Mouse (Mus musculus) c-Kit-negative CD71-positive TER-119-positive erythroid progenitor cells, embryonic 14.5 days (primary cell): ENCODE results near the gene Rhbdf2.
"Not testable (repeated sequence)": the region's sequence is repeated elsewhere in the genome, so short reads cannot be mapped to it uniquely, and the experiment has no call there.

Experiments
- DNase-seq: peaks from one replicate; pipeline ENCODE4 v3.0.0-alpha.2; 2013; ENCODE audit warnings: low read depth, low spot score

The Rhbdf2 gene

GRCm38 (mm10) chr11:116626299-116627071 is at the start of gene Rhbdf2:
Gene Rhbdf2, minus strand, starts transcription at chr11:116627019.
- DNase-seq: no peak

DNA sequence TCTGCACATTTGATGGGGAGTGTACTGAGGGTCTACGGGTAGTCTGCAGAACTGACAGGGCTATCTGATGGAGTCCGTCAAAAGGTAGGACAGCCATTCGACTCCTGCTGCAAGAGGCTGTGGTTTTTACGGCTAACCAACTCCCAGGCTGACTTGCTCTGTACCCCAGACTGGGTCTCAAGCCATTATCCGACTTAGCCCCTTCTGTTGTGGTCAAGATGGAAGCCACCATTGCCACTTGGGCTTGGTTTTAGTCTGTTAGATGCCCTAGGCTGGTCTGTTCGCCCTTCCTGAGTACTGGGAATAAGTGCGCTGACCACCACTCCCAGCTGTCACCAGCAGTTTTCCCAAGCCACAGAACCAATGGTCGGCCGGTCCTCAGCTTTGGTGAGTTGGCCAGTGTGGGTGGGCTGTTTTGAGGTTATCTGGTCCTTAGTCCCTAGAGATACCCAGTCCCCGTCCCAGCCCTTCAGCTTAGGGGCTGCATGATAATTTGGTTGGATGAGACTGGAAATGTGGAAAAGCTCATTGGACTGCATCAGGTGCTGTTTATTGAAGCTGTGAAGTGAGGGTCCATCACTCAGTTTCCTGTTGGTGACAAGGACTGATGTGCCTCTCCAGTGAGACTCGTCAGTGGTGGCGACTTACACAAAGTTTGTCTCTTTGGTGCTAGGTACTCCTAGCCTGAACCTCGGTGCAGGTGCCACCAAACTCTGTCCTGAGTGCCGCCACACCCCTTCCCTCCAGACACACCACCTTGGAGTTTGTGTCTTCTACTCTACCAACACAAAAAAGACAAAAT is 49.6 kb upstream of the Rhbdf2 start:
- DNase-seq: no peak

- DNase-seq: not testable (repeated sequence)
These were observed 48.6 kb upstream of the Rhbdf2 start for GRCm38 (mm10) chr11:116675429-116675828.

DNA sequence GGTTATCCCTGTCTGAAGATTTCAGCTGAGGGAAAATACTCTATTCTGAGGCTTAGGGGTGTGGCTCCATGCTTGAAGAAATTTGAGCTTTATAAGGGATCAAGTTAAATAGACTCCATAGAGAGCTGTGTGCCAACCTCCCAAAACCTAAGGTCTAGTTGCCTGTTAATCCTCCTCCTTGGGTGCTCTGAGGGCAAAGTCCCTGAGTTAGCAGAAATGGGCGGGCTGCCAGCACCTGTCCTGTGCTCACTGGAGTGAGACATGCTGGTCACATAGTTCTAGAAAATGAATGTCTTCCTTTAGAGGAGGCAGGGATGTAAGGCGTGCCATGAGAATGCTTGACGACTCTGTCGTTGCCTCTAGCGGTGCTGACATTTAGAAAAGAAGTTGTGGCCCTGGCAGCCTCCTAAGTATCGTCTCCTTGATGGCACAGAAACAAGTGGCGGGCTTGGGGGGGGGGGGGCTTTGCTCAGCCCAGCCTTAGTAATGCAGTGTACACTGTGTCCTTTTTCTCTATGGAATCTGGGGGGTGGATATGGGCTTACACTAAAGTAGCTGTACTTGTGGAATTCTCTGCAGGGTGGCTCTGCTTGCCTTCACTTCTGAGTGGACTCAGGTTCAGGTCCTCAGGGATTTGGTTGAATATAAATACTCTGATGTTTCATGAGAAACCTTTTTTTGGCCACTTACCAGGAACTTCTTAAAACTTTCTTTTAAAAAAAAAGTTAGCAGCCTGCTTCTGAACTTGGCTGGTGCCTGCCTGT is 48.0 kb upstream of the Rhbdf2 start:
- DNase-seq: no peak

DNA sequence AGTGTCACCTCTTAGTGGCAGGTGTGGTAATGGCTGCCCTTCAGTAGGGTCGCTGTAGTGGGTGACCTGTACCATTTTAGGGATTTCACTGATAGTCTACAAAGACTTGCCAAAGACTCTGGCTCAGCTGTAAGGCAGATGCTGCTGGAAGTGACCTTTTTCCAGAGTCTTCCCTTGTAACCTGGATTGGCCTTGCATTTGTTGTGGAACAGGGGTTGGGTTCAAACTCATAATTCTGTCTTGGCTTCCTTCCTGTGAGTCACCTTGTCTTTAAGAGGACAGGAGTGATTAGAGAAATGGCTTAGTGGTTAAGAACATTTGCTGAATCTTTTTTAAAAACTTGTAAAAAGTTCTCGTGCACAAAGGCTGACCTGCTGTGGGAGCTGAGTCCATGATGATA is 46.6 kb upstream of the Rhbdf2 start:
- no peak for DNase-seq

GRCm38 (mm10) chr11:116672595-116672994 is 45.8 kb upstream of the Rhbdf2 start:
- DNase-seq: peak; percentile 36

- peak; percentile 21 for DNase-seq
These were observed 45.1 kb upstream of the Rhbdf2 start for GRCm38 (mm10) chr11:116671845-116672434.

GRCm38 (mm10) chr11:116671112-116671844 is 44.5 kb upstream of the Rhbdf2 start:
- DNase-seq: peak; percentile 98

GRCm38 (mm10) chr11:116670386-116670785 is 43.6 kb upstream of the Rhbdf2 start:
- DNase-seq: no peak

GRCm38 (mm10) chr11:116669787-116670365 is 43.1 kb upstream of the Rhbdf2 start:
- no peak for DNase-seq

DNA sequence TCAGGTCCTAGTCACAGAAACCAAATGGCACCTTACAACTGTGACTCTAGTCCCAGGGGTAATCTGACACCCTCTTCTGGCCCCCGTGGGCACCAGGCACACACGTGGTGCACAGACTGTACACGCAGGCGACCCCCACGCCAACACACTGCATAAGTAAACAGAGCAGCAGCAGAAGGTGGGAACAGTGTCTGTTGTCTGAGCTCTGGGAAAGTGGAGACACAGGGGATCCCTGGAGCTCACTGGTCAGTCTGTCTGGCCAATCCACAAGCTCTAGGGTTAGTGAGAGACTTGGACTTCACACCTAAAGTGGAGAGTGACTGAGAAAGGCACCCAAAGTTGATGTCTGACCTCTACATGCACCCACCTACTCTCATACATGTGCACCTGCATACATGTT is 42.5 kb upstream of the Rhbdf2 start:
- no peak for DNase-seq

DNA sequence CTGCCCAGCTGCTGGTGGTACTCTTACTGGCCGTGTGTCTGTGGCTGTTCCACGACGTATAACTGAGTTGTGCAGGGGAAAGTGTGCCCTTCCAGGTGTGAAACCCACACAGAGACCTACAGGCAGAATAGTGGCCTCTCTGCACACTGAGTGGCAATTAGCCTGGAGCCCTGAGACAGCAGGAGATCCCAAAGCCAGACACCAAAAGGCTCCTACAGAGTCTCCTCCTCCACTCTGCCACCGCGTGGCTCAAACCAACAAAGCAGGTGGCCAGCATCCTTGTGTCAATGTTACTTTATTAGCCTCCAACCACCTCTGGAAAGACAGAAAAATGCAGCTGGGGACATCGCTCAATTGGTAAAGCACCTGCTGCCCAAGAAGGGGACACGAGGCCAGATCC is 42.0 kb upstream of the Rhbdf2 start:
- no peak for DNase-seq

DNA sequence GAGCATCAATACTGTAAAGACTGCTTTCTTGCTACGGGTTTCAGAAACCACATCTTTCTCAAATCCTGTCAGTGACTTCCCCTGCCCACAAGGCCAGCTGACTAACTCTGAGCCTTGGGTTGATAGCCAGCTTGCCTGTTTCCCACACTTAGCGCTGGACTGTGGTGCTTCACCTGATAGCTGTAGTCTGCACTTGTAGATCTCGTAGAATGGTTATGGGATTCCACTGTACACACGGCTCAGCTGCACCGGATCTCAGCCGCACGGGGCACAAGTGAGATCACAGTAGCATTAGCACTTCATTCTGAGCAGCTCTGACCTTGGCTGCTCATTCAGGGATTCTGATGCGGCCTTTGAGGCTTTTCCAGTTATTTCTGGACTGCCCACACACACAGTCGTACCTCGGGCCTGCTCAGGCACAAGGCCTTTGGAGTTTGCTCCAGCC is 41.6 kb upstream of the Rhbdf2 start:
- no peak for DNase-seq

DNA sequence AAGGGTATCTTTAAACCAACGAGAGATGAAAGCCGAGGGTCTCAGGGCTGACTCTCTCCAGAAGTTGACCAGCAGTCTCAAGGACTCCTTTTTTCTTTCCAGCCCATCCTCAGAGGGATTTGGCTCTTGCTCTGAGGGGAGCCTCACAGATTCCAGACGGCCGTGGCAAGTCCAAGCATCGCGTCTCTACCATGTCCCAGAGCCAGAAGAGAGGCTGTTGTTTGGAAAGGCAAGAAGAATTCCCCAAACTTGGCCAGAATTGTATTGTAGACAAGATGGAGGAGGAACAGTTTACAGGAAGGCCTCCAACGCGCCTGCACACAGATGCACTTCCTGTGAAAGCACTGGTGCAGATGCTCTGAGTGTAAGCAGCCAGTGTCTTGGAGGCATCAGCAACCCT is 41.1 kb upstream of the Rhbdf2 start:
- no peak for DNase-seq

- DNase-seq: not testable (repeated sequence)
These were observed 40.2 kb upstream of the Rhbdf2 start for GRCm38 (mm10) chr11:116667012-116667411.

DNA sequence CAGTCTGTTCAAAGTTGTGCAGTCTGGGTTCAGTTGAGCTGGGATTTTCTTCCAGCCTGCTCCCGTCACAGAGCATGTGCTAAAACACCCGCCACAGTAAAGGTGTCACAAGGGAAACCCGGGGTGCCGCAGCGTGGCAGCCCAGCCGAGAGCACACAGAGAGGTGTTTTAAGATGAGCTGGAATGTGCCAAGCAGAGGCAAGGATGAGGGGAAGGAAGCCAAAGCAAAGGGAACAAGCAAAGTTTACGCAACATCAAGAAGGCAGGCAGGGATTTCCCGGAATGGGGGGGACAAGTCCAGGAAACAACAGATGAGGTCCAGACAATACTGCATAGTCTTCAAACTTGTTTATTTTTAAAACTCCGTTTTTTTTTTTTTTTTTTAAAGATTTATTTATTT is 39.7 kb upstream of the Rhbdf2 start:
- no peak for DNase-seq

DNA sequence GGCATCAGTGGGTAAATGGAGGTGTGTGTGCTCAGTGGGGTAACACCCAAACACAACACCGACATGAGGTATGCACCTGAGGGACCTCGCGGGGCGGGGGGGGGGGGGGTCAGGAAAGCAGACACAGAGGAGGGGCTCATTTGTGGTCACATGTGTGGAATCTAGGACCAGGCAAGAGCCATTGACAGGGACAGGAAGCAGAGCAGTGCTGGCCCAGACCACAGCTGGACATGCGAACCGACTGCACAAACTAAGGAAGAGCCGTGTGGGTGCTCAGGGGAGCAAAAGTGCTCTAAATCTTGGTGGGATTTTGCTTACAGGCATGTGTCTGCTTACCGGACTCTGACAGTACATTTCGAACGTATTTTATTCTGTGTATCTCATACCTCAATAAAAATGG is 38.5 kb upstream of the Rhbdf2 start:
- no peak for DNase-seq

- no peak for DNase-seq
These were observed 35.1 kb upstream of the Rhbdf2 start for GRCm38 (mm10) chr11:116661948-116662377.

- no peak for DNase-seq
These were observed 34.6 kb upstream of the Rhbdf2 start for GRCm38 (mm10) chr11:116661291-116661947.

GRCm38 (mm10) chr11:116660181-116660580 is 33.4 kb upstream of the Rhbdf2 start:
- DNase-seq: no peak
